8 mouse cellular contexts compared by ENCODE assay signal in genomic region chr10:69574190-69574663, GRCm38 (mm10).
DNase-seq lines count a peak whose midpoint lies in the region; ATAC-seq and TF ChIP-seq lines count a peak whose summit lies in the region.

No protein-coding gene starts in this region.

- peak overlapping the region; percentile 5; the same call in 1 of the 2 replicates for H3K9ac ChIP-seq in heart, embryonic 12.5 days
- H3K9ac ChIP-seq in ES-E14 (ENCODE audit: insufficient read depth, low read depth, low read length, poor library complexity, severe bottlenecking): no peak overlapping the region
- no peak overlapping the region for H3K9ac ChIP-seq in embryonic facial prominence, embryonic 13.5 days
- H3K9ac ChIP-seq in limb, embryonic 13.5 days: no peak overlapping the region; the same call in 1 of the 2 replicates

- peak overlapping the region; percentile 62 for H3K4me2 ChIP-seq in heart, embryonic 12.5 days
- H3K4me2 ChIP-seq in embryonic facial prominence, embryonic 13.5 days: peak overlapping the region; percentile 40
- H3K4me2 ChIP-seq in limb, embryonic 13.5 days (replicated peaks): peak overlapping the region; percentile 50

- no peaks in the 10 kb centered on the region for H3K36me3 ChIP-seq in heart, embryonic 12.5 days
- no peaks in the 10 kb centered on the region for H3K36me3 ChIP-seq in ES-E14 (ENCODE audit: control insufficient read depth, insufficient read depth, low read length, poor library complexity, severe bottlenecking)
- H3K36me3 ChIP-seq in embryonic facial prominence, embryonic 13.5 days: no peaks in the 10 kb centered on the region
- H3K36me3 ChIP-seq in limb, embryonic 13.5 days: no peaks in the 10 kb centered on the region

- H3K4me3 ChIP-seq in heart, embryonic 12.5 days: peak overlapping the region; percentile 7; the same call in 1 of the 2 replicates
- H3K4me3 ChIP-seq in ES-E14 (ENCODE audit: insufficient read depth in 1 of 2, low read depth in 1 of 2, low read length in 2 of 2, poor library complexity in 1 of 2, severe bottlenecking in 1 of 2): peak overlapping the region; percentile 12 to 38; a peak in 3 of 4 replicates
- no peak overlapping the region for H3K4me3 ChIP-seq in embryonic facial prominence, embryonic 13.5 days
- H3K4me3 ChIP-seq in limb, embryonic 13.5 days: 0 out of 2 replicates have a peak overlapping the region, but pooled peaks have one; percentile 14

- intact Hi-C loops in heart, postnatal 10 days (cut with DNase I): no loop called here

- 3% methylated on average over 11 of the region's 11 CpGs for WGBS in heart, embryonic 12.5 days
- 5% methylated on average over 11 of the region's 11 CpGs for WGBS in embryonic facial prominence, embryonic 13.5 days
- WGBS in limb, embryonic 13.5 days: 4% methylated on average over 11 of the region's 11 CpGs

- no peak for ATAC-seq in heart, embryonic 12.5 days (ENCODE audit: insufficient number of reproducible peaks, low FRiP score)
- no peak for ATAC-seq in embryonic facial prominence, embryonic 13.5 days (ENCODE audit: insufficient number of reproducible peaks, insufficient read depth, low FRiP score, low TSS enrichment, low read depth)
- ATAC-seq in limb, embryonic 13.5 days (ENCODE audit: low FRiP score, low read depth): 0 out of 2 replicates have a peak, but pooled peaks have one; percentile 9
- ATAC-seq in activated CD4-positive, CD25-positive, alpha-beta regulatory T cell, adult 4 months: no peak

- H3K9me3 ChIP-seq in heart, embryonic 12.5 days (replicated peaks): no peaks in the 10 kb centered on the region
- H3K9me3 ChIP-seq in ES-E14 (ENCODE audit: control insufficient read depth, insufficient read depth, low read depth, low read length): no peaks in the 10 kb centered on the region
- no peaks in the 10 kb centered on the region for H3K9me3 ChIP-seq in embryonic facial prominence, embryonic 13.5 days
- no peaks in the 10 kb centered on the region for H3K9me3 ChIP-seq in limb, embryonic 13.5 days

- peak overlapping the region; percentile 14; the same call in 1 of the 2 replicates for H3K27ac ChIP-seq in heart, embryonic 12.5 days (ENCODE audit: poor library complexity, severe bottlenecking)
- no peak overlapping the region; the same call in 1 of the 2 replicates for H3K27ac ChIP-seq in ES-E14 (ENCODE audit: insufficient read depth, low read depth, low read length, poor library complexity, severe bottlenecking)
- H3K27ac ChIP-seq in embryonic facial prominence, embryonic 13.5 days: no peak overlapping the region
- no peak overlapping the region for H3K27ac ChIP-seq in limb, embryonic 13.5 days

- H3K4me1 ChIP-seq in heart, embryonic 12.5 days (replicated peaks): peaks cover 85% of the 10 kb centered on the region
- peaks cover 24 to 35% of the 10 kb centered on the region in 2 experiments for H3K4me1 ChIP-seq in ES-E14 (ENCODE audit: control insufficient read depth in 2 of 2, insufficient read depth in 2 of 2, low read length in 2 of 2, poor library complexity in 1 of 2)
- peaks cover 50% of the 10 kb centered on the region for H3K4me1 ChIP-seq in embryonic facial prominence, embryonic 13.5 days
- peaks cover 55% of the 10 kb centered on the region for H3K4me1 ChIP-seq in limb, embryonic 13.5 days

- DNase-seq in heart, postnatal 10 days: no peak
- no peak for DNase-seq in ES-E14 (ENCODE audit: low read depth, low spot score)
- DNase-seq in adrenal gland, adult 2 months: no peak
- no peak for DNase-seq in spleen, postnatal 36 days (ENCODE audit: low spot score in 2 of 2)

- no peaks in the 10 kb centered on the region for H3K27me3 ChIP-seq in heart, embryonic 12.5 days (replicated peaks)
- H3K27me3 ChIP-seq in embryonic facial prominence, embryonic 13.5 days: peaks cover 21% of the 10 kb centered on the region
- peaks cover 24% of the 10 kb centered on the region for H3K27me3 ChIP-seq in limb, embryonic 13.5 days

- in situ Hi-C loops in ES-E14 (cut with MboI; ENCODE audit: low sequenced_read_pairs in 2 of 2, unreplicated experiment in 2 of 2): no loop called here

TF ChIP-seq in ES-E14, 5 proteins besides CTCF, POLR2A, EP300 and RAD21:
- TF ChIP-seq CHD2 (IDR thresholded peaks at IDR 0.05; ENCODE audit: low read depth, low read length) (no peak), ZNF384 (IDR thresholded peaks at IDR 0.05; ENCODE audit: low read depth, low read length) (peak; percentile 97)
